Comparison of ENCODE assay signal across 12 mouse cellular contexts in the genomic region with DNA sequence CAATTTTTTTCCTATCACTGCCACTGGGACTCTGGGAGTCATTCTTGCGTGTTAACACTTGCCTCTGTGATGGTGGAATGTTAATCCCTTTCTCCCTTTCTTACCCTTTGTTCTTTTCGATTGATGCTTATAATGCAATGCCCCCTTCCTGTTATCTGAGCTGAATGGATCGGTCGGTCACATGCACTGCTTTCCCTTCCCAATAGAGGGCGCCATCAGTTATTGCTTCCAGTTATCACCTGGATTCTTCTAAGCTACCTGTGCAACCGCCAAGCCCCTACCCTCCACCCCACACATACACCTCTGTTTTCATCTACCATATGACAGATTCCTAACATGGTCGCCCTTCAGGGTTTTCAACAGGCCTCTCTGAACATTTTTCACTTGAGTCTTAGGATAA.
DNase-seq lines count a peak whose midpoint lies in the region; ATAC-seq and TF ChIP-seq lines count a peak whose summit lies in the region.
"Had no signal": no experiment of that assay in that cellular context is flagged by ENCODE, and none has a peak within 500 bp of the region (broad histone marks: within the 10 kb centered on the region; RNA-seq: fewer than 3 reads in every experiment).

No protein-coding gene starts in this region.

- intact Hi-C loops in gastrocnemius, postnatal 36 days (cut with DNase I): no loop called here

- no peak for DNase-seq in heart, postnatal 0 days (ENCODE audit: low spot score)
- DNase-seq in testis, postnatal 14 days (ENCODE audit: low spot score): no peak
- DNase-seq in c-Kit-negative CD71-positive TER-119-positive erythroid progenitor cells, embryonic 14.5 days (ENCODE audit: low read depth, low spot score): peak; percentile 1
- DNase-seq in gastrocnemius, postnatal 25 days: no peak
- no peak for DNase-seq in gastrocnemius, postnatal 36 days
- no peak for DNase-seq in testis, postnatal 10 days (ENCODE audit: low spot score)

- peak; percentile 12; the same call in 1 of the 2 replicates for TF ChIP-seq CTCF in heart, postnatal 0 days (IDR thresholded peaks at IDR 0.05; ENCODE audit: low read depth)
- TF ChIP-seq CTCF in testis, adult 2 months (IDR thresholded peaks at IDR 0.05; ENCODE audit: control insufficient read depth, insufficient read depth, insufficient replicate concordance, low read depth, low read length): peak; percentile 28; the same call in 1 of the 2 replicates

- WGBS in heart, postnatal 0 days: 42% methylated on average over 7 of the region's 7 CpGs
- 40% methylated on average over 7 of the region's 7 CpGs for WGBS in heart, embryonic 11.5 days (ENCODE audit: insufficient replicate concordance)

- H3K36me3 ChIP-seq in heart, postnatal 0 days (replicated peaks; ENCODE audit: control insufficient read depth, insufficient read depth, low read length): no peaks in the 10 kb centered on the region
- no peaks in the 10 kb centered on the region for H3K36me3 ChIP-seq in heart, embryonic 11.5 days (ENCODE audit: control insufficient read depth, insufficient read depth, low read length)
- H3K36me3 ChIP-seq in testis, adult 2 months (ENCODE audit: control insufficient read depth, insufficient read depth, low read length): no peaks in the 10 kb centered on the region
- H3K36me3 ChIP-seq: embryonic facial prominence, embryonic 10.5 days; limb, embryonic 12.5 days; midbrain, embryonic 12.5 days had no signal

- no peak overlapping the region for H3K4me2 ChIP-seq in heart, postnatal 0 days (ENCODE audit: low read depth, low read length)
- H3K4me2 ChIP-seq in heart, embryonic 11.5 days: no peak overlapping the region
- H3K4me2 ChIP-seq: limb, embryonic 12.5 days; midbrain, embryonic 12.5 days had no signal

- H3K27me3 ChIP-seq in heart, postnatal 0 days (ENCODE audit: control insufficient read depth, insufficient read depth, low read length): no peaks in the 10 kb centered on the region
- no peaks in the 10 kb centered on the region for H3K27me3 ChIP-seq in heart, embryonic 11.5 days (ENCODE audit: control insufficient read depth, insufficient read depth, low read length)
- H3K27me3 ChIP-seq in testis, adult 2 months (ENCODE audit: control insufficient read depth, insufficient read depth, low read length): no peaks in the 10 kb centered on the region
- H3K27me3 ChIP-seq: limb, embryonic 12.5 days; midbrain, embryonic 12.5 days had no signal

- no peak for TF ChIP-seq POLR2A in testis, adult 2 months (IDR thresholded peaks at IDR 0.05; ENCODE audit: control insufficient read depth, low read depth, low read length)

- H3K9me3 ChIP-seq in heart, postnatal 0 days (replicated peaks; ENCODE audit: control insufficient read depth, low read length): no peaks in the 10 kb centered on the region
- H3K9me3 ChIP-seq in heart, embryonic 11.5 days (replicated peaks; ENCODE audit: control insufficient read depth, low read length): no peaks in the 10 kb centered on the region
- H3K9me3 ChIP-seq: embryonic facial prominence, embryonic 10.5 days had no signal

- TF ChIP-seq EP300 in heart, postnatal 0 days (IDR thresholded peaks at IDR 0.05; ENCODE audit: low read depth): no peak

- ATAC-seq in heart, postnatal 0 days (ENCODE audit: insufficient read depth, low read depth): no peak
- ATAC-seq in heart, embryonic 11.5 days (replicated peaks; ENCODE audit: insufficient number of reproducible peaks, low FRiP score, low TSS enrichment): no peak
- ATAC-seq: activated CD4-positive, CD25-positive, alpha-beta regulatory T cell, adult 4 months had no signal

- no peaks in the 10 kb centered on the region for H3K4me1 ChIP-seq in heart, postnatal 0 days (ENCODE audit: control insufficient read depth, insufficient read depth)
- no peaks in the 10 kb centered on the region for H3K4me1 ChIP-seq in heart, embryonic 11.5 days (ENCODE audit: control insufficient read depth, insufficient read depth, low read length)
- peaks cover 3% of the 10 kb centered on the region for H3K4me1 ChIP-seq in testis, adult 2 months (ENCODE audit: control insufficient read depth, insufficient read depth, low read length)
- H3K4me1 ChIP-seq: embryonic facial prominence, embryonic 10.5 days; midbrain, embryonic 12.5 days had no signal

- H3K9ac ChIP-seq in heart, postnatal 0 days (replicated peaks; ENCODE audit: low read depth, low read length): no peak overlapping the region
- H3K9ac ChIP-seq in heart, embryonic 11.5 days (ENCODE audit: low read depth, low read length): no peak overlapping the region
- H3K9ac ChIP-seq: limb, embryonic 12.5 days; midbrain, embryonic 12.5 days had no signal

- H3K27ac ChIP-seq in heart, postnatal 0 days (ENCODE audit: low read depth): no peak overlapping the region
- H3K27ac ChIP-seq in heart, embryonic 11.5 days (ENCODE audit: low read depth, low read length): no peak overlapping the region
- no peak overlapping the region for H3K27ac ChIP-seq in testis, adult 2 months (ENCODE audit: control insufficient read depth, insufficient read depth, low read depth, low read length)
- H3K27ac ChIP-seq: embryonic facial prominence, embryonic 10.5 days; limb, embryonic 12.5 days; midbrain, embryonic 12.5 days had no signal

- H3K4me3 ChIP-seq in heart, postnatal 0 days (ENCODE audit: low read depth, low read length): no peak overlapping the region
- H3K4me3 ChIP-seq in heart, embryonic 11.5 days (ENCODE audit: low read depth, low read length): no peak overlapping the region
- no peak overlapping the region for H3K4me3 ChIP-seq in testis, adult 2 months (ENCODE audit: control insufficient read depth, low read depth, low read length)
- H3K4me3 ChIP-seq: embryonic facial prominence, embryonic 10.5 days; limb, embryonic 12.5 days; midbrain, embryonic 12.5 days had no signal
